Mouse (Mus musculus) forebrain, embryonic 16.5 days (tissue): ENCODE data around the gene Zfp870. TPM values are rescaled to one million over a fixed set of nuclear protein-coding genes. Genes with fewer than 3 reads are reported as not detected.
A peak's percentile ranks its signal among the peaks of the same experiment; 100 is the strongest.

Experiments
- ATAC-seq: fragments of 200-750 bp; cut with Nextera tagmentation; 2 replicates; pipeline ENCODE4 v1.8.0; 2017; ENCODE audit warnings: mild to moderate bottlenecking, moderate library complexity
- H3K27ac ChIP-seq: fragments of 300-500 bp; sonication (generic); 2 replicates; pipeline ENCODE4 v1.5.1; 2014; ENCODE audit warnings: low read length, control low read depth
- H3K27me3 ChIP-seq: fragments of 300-500 bp; sonication (generic); replicated peaks from 2 replicates; pipeline ENCODE4 v1.6.1; 2014; ENCODE audit warnings: low read length; ENCODE audit not compliant: control insufficient read depth, insufficient read depth
- H3K36me3 ChIP-seq: fragments of 300-500 bp; sonication (generic); 2 replicates; pipeline ENCODE4 v1.6.1; 2014; ENCODE audit not compliant: control insufficient read depth, insufficient read depth
- H3K4me1 ChIP-seq: fragments of 300-500 bp; sonication (generic); replicated peaks from 2 replicates; pipeline ENCODE4 v1.6.1; 2014; ENCODE audit warnings: low read length; ENCODE audit not compliant: control insufficient read depth, insufficient read depth
- H3K4me2 ChIP-seq: fragments of 300-500 bp; sonication (generic); 2 replicates; pipeline ENCODE4 v1.6.1; 2014; ENCODE audit warnings: mild to moderate bottlenecking, low read length, control low read depth
- H3K4me3 ChIP-seq: fragments of 300-500 bp; sonication (generic); replicated peaks from 2 replicates; pipeline ENCODE4 v1.5.1; 2014; ENCODE audit warnings: mild to moderate bottlenecking, low read length, control low read depth
- H3K9ac ChIP-seq: fragments of 300-500 bp; sonication (generic); replicated peaks from 2 replicates; pipeline ENCODE4 v1.6.1; 2014; ENCODE audit warnings: low read depth, low read length, control low read depth
- H3K9me3 ChIP-seq: fragments of 300-500 bp; sonication (generic); 2 replicates; pipeline ENCODE4 v1.6.1; 2016; ENCODE audit warnings: low read length; ENCODE audit not compliant: control insufficient read depth
- WGBS: fragments of 180-500 bp; shearing (Covaris S2); extraction: QIAGEN DNeasy Blood & Tissue Kit; methylation state at CpG from one replicate; pipeline ENCODE4 v1.1.7; 2014; 5-methylcytosine and 5-hydroxymethylcytosine counted together
- polyA plus RNA-seq: library from polyadenylated mRNA; unstranded; fragments of >200 nt; fragmentation: Nextera tagmentation; extraction: Ambion mirVana; gene quantifications from 2 replicates; pipeline ENCODE4 v1.2.1, GENCODE M21; 2015

The Zfp870 gene
- polyA plus RNA-seq, 1 experiment from 2014 or later = 8.1 TPM

DNA sequence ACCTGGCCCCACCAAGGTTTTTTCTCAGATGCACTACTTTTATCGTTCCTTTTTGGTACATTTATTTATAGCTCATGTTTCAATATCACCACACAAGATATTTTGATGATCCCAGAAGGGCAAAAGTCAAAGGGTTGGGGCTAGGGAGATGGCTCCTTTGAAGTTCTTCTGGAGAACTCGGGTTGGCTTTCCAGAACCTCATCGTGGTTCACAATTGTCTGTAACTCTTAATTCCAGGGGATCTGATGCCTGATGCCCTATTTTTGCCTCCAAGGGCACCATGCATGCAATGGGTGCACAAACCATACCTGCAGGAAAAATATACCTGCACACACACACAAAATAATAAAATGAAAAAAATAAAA lies 61.0 kb downstream of the Zfp870 start:
- ATAC-seq = no peak
- peaks cover 4% of the 10 kb centered on the region for H3K36me3 ChIP-seq
- WGBS = 30% methylated on average over 3 of the region's 3 CpGs
- H3K27ac ChIP-seq = no peak overlapping the region
- H3K9ac ChIP-seq = peak overlapping the region; percentile 94; the same call in 1 of the 2 replicates
- H3K27me3 ChIP-seq = no peaks in the 10 kb centered on the region
- H3K4me1 ChIP-seq = peaks cover 7% of the 10 kb centered on the region
- H3K4me3 ChIP-seq = peak overlapping the region; percentile 89
- no peaks in the 10 kb centered on the region for H3K9me3 ChIP-seq
- peak overlapping the region; percentile 90 for H3K4me2 ChIP-seq

DNA sequence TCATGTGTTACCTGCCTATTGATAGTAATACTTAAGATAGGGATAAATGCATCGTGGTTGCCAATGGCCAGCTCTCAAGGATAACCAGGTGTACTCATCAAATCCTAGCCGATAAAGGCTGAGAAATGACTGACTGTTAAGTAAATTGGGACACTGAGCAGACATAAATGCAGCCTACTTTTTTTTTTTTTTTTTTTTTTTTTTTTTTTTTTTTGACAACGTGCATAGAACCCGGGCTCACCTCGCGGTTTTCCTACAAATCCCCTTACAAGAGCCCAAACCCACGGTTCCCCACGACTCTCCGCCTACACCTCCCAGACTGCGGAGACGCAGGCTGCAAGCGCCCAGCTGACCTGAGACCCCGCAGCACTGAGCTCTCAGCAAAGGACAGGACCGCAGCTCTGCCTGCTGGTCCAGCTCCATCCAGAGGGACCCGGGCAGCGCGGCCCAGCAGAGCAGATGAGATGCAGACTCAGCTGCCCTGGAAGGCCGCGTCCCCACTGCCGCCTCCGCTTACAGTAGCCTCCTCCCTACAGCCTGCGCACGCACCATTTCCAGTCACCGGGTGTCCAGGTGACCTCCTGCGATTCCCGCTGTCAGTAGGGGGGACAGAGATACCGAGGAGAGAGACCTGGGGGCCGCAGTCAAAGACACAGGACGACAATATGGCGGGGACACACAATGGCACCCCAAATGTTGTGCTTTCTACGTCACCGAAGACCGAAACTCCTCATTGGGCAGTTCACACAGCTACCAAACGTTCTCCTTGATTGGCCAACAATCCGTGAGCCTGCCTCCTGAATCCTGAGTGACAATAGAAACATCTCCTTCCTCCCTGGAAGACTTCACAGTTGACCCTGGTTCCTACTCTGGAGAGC lies 61.7 kb downstream of the Zfp870 start, which contains the start of gene Zfp799:
Zfp799 (minus strand) TSS at position 722 of the 878 bp plus-strand sequence.
- peak; percentile 100 for ATAC-seq
- peak within 1 kb of the TSS; percentile 90 for H3K4me2 ChIP-seq
- no peaks in the 10 kb centered on the region for H3K27me3 ChIP-seq
- peak within 1 kb of the TSS; percentile 89 for H3K4me3 ChIP-seq
- peak within 1 kb of the TSS; percentile 94 for H3K9ac ChIP-seq
- H3K9me3 ChIP-seq = no peaks in the 10 kb centered on the region
- H3K4me1 ChIP-seq = peaks cover 7% of the 10 kb centered on the region
- H3K36me3 ChIP-seq = peaks cover 6% of the 10 kb centered on the region
- H3K27ac ChIP-seq = peak within 1 kb of the TSS; percentile 77
- whole genome bisulfite sequencing = 2% methylated on average over 34 of the region's 35 CpGs

Other genes with a start within 250 kb of the Zfp870 start
- gene Cyp4f40, start 232.7 kb downstream of the Zfp870 start, polyA plus RNA-seq = not detected in 2 replicates
- 1.7 and 2.2 TPM in 2 replicates for gene Cyp4f15, start 206.0 kb downstream of the Zfp870 start, polyA plus RNA-seq
- 47.4 and 48.7 TPM in 2 replicates for gene Zfp871, start 103.4 kb downstream of the Zfp870 start, polyA plus RNA-seq
- gene Zfp811, start 81.7 kb downstream of the Zfp870 start, polyA plus RNA-seq = 39.5 and 46.2 TPM in 2 replicates
- gene Zfp799, start 61.4 kb downstream of the Zfp870 start, polyA plus RNA-seq = 18.8 and 20.0 TPM in 2 replicates
- 0.18 and 0.27 TPM in 2 replicates for gene Cyp4f14, start 25.7 kb upstream of the Zfp870 start, polyA plus RNA-seq
- 8.0 and 8.4 TPM in 2 replicates for gene Cyp4f13, start 55.8 kb upstream of the Zfp870 start, polyA plus RNA-seq
- 10.0 and 10.4 TPM in 2 replicates for gene Zfp472, start 74.2 kb upstream of the Zfp870 start, polyA plus RNA-seq
- 22.1 and 22.6 TPM in 2 replicates for gene Zfp952, start 101.5 kb upstream of the Zfp870 start, polyA plus RNA-seq
- gene Zfp763, start 141.8 kb upstream of the Zfp870 start, polyA plus RNA-seq = 32.1 and 34.6 TPM in 2 replicates
- not detected in 2 replicates for gene 4921501E09Rik, start 176.4 kb upstream of the Zfp870 start, polyA plus RNA-seq
- gene Zfp563, start 197.7 kb upstream of the Zfp870 start, polyA plus RNA-seq = 25.0 and 26.8 TPM in 2 replicates
- 0.17 and 0.44 TPM in 2 replicates for gene Morc2b, start 248.0 kb upstream of the Zfp870 start, polyA plus RNA-seq